Mouse (Mus musculus) v-Abl transformed pro-B cells (cell line): ENCODE measurements at regions not wholly inside any gene's neighbourhood (a gene's known extent, or its start where the extent isn't known, plus 50 kb on each side); places are given as distances from the start of the nearest gene placed in this dataset.

Experiments
- in situ Hi-C, 2 experiments: fragments of 400-800 bp; cut with MboI; formaldehyde crosslinking; loops; one replicate each; pipeline ENCODE4 v1.15.1; 2025; ENCODE audit not compliant: unreplicated experiment in 2 of 2

DNA sequence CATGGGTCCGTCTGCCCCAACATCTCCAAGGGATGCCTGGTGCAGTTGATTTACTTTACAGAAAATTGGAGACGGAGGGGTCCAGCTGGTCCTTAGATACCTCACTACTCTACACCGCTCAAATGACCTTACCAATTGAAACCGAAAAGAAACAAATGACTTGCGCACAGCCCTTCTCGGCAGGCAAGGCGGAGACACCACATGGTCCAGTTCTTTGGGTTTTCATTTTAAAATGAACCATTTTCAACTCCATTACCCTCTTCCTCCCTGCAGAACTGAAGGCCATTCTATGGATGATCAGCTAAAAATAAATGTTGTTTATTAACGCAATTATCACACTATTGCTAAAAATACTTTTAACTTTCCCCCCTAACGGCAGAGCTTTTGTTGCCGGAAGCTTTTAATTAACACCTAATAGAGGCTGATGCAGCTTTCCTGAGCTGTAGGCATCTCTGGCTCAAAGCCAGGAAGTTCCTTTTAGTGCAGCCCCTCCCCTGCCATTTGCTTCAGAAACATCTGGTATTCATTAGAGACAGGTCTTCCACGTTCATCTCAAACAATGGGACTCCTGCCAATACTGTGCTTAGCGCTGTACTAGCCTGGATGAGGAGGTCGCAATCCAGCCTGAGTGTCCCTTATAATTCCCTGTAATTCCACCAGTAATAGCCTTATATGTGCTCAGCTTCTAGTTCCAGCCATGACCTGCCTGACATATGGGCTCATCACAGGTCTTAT, 247.5 kb downstream of the Drd1 start:
- in situ Hi-C loops = no loop called here

DNA sequence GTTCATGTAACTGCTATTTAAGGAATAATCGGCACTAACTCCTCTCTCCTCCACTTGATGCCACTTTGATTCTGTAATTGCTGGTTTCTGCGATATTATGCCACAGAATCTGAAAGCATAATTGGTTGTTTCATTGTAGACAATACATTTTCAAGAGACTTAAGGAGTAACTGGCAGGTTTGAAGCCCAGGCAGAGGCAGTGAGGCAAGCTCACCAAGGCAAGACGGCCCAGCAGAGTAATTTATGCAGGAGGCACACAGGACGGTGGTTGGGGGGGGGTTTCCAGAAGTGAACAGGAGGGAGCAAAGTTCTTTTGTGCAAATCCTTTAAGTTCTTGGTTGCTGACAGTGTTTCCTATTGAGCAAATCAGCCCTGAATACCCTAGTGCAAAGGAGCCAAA, 249.6 kb downstream of the Drd1 start:
- in situ Hi-C loops = no loop called here

DNA sequence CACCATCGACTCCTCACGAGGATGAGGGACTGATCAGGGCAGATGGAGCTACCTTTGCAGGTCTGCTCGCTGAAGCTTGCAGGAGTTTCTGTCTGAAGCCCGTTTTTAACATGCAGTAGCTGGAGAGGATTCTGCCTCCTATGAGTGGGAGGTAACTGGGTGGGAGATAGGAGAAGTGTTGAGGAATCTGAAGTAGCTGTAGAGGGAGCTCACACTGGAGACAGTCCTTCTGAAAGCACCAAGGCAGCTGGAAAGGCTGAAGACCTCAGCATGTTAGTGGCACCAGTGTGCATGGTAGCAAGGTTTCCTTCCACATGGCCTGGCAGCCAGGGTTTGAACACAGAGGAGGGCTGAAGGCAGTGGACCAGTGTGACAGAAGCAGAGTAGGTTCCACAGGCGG, 254.5 kb downstream of the Drd1 start:
- in situ Hi-C loops = no loop called here

DNA sequence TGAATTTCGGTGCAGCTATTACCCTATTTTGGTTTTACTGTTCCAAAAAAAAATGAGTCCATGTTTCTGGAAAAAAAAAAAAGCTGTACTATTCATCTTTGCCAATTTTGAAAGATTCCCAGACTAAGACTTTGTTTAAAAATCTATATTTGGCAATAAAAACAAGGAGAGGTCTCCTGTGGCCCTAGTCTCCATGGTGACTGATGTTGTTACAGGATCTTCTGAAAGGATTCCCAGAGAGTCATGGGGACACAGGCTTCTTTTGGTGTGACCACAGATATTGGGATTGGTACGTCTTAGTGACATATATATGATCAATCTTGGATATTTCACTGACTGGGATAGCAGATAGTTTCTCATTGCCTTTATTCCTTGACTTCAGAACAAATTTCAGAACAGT, 266.7 kb downstream of the Drd1 start:
- in situ Hi-C loops = loop anchor here (10.0 to 25.0 kb wide), 5 partner anchors 266 to 1373 kb away; partner anchors contain the start of genes Cltb (in 1 of the 2), Drd1 (in 1 of the 2), Faf2 (in 1 of the 2) and Fgfr4 (in 1 of the 2)

DNA sequence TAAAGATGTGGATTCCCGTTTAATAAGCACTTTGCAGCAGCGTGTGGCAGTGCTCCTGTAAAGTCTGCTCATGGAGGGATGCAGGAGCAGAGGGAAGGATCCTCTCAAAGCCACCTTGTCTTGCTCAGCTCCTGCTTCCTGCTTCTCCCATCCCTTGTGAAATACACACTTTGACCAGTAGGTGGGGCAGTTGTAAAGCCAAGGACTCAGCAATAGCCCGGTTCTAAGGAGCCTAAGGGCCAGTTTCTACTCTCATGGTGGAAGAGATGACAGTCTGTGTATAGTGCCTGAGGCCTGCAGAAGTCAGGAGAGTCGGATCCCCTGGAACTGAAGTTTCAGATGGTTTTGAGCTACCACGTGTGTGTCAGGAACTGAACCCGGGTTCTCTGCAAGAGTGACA, 272.0 kb downstream of the Drd1 start:
- in situ Hi-C loops = loop anchor here (5.0 to 25.0 kb wide), 6 partner anchors 271 to 1379 kb away; partner anchors contain the start of genes Drd1 (in 2 of the 2), Cltb (in 1 of the 2), Faf2 (in 1 of the 2) and Fgfr4 (in 1 of the 2)

DNA sequence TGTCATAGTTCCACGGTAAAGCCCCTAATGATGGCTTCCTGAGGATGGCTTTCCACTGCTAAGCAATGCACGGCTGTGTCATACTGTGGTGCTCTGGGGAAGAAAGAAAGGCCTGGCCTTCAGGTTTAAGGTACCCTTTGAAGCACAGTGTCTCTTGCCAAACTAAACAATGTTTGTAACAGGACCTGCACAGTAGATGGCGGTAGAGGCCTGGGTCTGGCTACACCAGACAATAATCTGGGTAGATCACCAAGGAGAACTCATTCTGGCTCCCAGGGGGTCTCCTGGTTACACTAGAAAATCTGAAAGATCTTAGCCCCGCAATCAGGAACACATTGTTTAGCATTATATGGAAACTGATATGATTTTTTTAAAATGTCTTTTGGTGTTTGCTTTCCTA, 276.4 kb downstream of the Drd1 start:
- in situ Hi-C loops = loop anchor here in 1 of 2 experiments (25.0 kb wide), 4 partner anchors 708 to 1383 kb away; partner anchors contain the start of genes Cltb, Faf2, Fgfr4 and Gprin1

DNA sequence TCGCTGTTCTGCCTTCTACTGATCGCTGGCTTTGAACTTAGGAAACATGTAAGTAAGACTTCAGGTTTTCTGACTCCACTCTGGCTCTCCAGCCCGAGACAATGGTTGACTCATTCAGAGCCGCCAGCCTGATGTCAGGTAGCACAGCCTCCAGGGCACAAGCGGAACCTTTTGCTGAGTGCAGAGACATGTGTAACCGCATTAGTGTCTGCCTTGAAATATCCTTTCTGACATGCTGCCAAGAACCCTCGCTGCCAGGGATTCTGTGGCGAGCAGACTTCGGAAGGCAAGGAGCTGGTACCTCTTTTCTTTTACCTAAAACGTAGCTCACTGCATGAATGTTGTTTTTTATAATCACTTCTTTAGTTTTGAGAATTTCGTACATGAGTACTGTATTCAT, 279.1 kb downstream of the Drd1 start:
- in situ Hi-C loops = loop anchor here in 1 of 2 experiments (25.0 kb wide), 4 partner anchors 711 to 1386 kb away; partner anchors contain the start of genes Cltb, Faf2, Fgfr4 and Gprin1

DNA sequence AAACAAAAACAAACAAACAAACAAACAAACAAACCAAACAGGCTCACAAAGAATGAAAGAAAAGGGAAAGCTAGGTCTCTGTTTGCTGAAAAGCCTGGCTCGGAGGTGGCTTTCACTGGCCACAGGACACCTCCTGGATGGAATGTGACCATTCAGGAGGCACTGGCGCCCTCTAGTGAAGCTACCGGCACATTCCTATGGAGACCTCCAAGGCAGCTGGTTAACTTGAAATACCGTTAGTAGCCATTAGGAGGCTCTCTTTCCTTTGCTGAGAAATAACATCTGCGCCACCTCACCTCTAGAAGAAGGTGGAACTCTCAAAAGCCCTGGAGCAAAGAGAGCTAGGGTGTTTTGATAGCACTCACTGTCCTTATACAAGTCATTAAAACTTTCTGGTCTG, 279.8 kb downstream of the Drd1 start:
- in situ Hi-C loops = loop anchor here in 1 of 2 experiments (25.0 kb wide), 4 partner anchors 712 to 1387 kb away; partner anchors contain the start of genes Cltb, Faf2, Fgfr4 and Gprin1

DNA sequence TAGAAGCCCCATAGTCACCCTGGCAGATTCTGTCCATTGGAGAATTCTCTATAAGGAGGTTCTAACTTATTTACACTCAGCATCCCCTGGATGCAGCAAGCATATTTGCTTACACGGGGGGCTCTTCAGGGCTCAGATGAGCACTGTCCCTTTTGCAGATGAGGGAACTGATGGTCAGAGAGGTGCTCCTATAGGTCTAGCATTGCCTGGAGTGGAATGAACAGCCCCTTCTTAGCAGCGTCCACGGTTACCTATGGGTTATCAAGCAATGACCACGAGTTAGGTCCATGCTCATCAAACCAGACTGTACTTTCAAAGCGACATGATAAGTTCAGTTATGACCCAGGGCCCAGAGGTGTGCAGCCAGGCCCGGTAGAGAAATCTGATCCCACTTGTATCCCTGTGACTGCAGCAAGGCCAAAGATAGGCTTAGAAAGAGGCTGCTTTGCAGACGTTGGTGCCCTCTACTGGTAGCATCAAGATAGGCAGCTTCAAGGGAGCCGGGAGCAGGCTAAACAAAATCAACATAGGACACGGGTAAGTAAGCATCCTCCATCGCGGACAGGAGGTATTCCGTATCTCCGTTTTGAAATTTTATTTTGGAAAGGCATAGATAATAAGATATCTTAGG, 290.8 kb downstream of the Drd1 start:
- in situ Hi-C loops = loop anchor here in 1 of 2 experiments (25.0 kb wide), 2 partner anchors 652 to 1102 kb away; no protein-coding TSS in a partner anchor

DNA sequence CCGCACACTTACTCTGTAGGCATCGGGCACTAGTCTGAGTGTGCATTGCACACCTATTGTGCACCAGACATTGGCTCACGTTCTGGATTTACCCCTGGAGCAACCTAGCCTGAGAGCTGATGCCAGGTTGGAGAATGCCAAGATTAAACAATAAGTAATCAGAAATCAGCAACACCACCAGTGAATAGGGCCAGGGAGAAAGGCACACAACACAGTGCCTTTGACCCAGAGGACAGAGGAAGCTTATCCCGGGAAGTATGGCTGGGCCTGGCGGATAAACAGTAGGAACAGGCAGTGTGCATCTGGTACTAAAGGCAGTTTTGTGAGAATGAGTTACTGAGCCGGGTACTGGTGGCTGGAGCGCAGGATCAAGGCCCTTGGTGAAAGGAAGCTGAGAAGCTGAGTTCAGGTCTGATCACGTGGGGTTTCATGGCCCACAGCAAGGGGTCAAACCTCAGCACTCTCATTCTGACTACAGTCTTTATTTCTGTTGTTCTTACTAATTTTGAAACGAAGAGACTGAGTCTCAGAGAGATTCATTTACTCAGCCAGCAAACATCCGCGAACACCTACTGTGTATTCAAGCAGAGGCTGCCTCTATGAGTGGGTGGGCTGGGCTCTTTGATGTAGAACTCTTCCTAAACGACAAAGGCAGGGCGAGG, 284.8 kb upstream of the Msx2 start:
- in situ Hi-C loops = loop anchor here in 1 of 2 experiments (25.0 kb wide), 2 partner anchors 645 to 1095 kb away; no protein-coding TSS in a partner anchor

DNA sequence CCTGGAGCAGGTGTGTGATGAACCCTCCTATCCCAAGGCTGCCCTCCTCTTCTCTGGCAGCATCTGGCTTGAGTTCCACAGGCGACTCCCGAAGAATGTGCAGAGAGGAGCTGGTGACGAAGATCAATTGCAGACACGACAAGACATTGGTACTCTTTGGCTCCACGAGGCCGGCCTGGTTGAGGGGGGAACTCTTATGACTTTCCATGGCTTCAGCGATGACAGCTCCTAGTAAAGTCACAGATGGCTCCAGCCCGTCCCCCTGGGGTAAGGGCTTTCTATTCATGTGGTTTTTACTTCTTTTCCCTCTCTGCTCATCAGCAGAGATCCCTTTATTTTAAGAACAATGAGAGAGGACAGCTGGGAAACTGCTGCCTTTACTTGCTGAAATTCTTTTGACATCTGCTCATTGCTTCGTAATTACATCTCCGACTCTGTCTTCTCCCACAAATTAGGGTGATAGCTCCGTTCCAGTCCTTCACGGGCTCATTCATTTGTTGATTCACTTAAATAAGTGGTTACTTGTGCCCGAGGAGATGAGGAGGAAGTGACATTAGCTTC, 284.2 kb upstream of the Msx2 start:
- in situ Hi-C loops = loop anchor here in 1 of 2 experiments (25.0 kb wide), 2 partner anchors 645 to 1095 kb away; no protein-coding TSS in a partner anchor

DNA sequence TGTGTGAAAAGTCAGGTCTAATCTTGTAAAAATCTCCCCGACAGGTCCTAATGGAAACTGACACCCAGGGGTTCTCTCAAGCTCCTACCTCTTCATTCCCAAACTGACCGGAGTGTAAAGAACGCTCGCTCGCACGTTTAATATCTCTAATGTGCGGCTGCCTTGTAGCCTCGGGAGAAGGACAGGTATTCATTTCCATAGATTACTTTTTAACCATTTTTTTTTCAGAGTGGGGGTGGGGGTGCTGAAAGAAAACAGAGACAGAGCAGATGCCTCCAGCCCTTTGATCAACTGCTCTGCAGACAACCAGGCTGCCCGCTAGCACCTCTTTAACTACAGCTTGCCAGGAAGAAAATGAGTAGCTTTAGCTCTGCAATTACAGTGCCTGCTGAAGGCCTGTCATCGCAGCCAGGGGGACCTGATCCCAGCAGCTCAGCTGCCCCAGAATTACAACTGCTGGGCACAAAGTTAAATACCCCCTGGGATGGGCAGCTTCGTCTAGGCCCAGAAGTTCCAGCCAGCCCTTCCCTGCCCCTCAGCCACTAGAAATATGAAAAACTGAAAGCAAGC, 282.3 kb upstream of the Msx2 start:
- in situ Hi-C loops = loop anchor here in 1 of 2 experiments (25.0 kb wide), 2 partner anchors 643 to 1093 kb away; no protein-coding TSS in a partner anchor

DNA sequence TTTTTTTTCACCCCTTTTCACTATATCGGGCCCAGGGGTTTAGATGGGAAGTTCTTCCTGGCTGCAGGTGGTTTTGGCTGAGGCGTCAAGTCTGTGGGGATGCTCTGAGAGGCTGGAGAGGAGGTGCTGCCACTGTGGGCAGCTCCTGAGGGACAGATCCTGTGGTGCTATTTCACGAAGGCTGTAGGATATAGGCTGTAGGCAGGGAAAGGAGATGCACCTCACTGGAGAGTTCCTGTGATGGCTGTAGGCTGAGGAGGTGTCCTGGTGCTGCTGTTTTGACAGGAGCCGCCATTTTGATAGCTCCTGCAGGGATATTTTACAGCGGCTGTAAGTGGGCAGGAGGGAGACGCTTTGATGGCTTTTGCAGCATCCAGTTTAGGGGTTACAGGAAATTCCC, 280.2 kb upstream of the Msx2 start:
- in situ Hi-C loops = loop anchor here in 1 of 2 experiments (25.0 kb wide), 2 partner anchors 641 to 1091 kb away; no protein-coding TSS in a partner anchor

DNA sequence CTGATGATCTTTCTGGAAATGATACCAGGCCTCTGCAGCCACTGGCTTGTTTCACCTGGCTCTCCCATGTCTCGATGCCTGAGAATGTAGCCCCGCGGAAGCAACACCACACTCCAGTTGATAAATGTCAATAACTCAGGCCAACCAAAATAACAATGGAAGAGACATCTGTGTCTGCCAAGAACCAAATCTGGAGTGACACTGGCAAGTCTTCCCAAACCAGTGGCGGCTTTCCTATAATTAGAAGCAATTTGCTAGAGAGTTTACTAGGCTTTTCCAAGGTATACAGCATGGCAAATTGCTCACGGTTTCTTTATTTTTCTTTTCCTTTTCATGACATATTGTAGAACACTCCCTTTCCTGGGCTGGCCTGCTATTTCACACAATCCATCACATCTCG, 268.1 kb upstream of the Msx2 start:
- in situ Hi-C loops = no loop called here

DNA sequence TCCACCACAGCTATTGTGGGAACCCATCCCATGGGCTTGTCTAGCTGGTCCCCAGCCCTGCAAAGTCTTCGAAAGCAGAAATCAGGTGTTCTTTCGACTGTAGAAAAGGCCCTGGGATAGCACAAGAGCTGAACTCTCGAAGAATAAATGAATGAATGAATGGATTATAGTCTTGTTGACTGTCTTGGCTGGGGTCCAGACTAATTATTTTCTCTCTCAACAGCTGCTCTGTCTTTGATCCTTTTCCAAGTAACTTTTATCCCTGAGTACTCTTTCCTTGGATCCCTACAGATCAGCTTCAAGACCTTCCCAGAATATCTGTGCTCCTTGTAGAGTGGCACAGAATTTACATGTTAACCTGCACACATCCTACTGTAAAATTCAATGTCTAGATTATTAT, 266.3 kb upstream of the Msx2 start:
- in situ Hi-C loops = no loop called here

DNA sequence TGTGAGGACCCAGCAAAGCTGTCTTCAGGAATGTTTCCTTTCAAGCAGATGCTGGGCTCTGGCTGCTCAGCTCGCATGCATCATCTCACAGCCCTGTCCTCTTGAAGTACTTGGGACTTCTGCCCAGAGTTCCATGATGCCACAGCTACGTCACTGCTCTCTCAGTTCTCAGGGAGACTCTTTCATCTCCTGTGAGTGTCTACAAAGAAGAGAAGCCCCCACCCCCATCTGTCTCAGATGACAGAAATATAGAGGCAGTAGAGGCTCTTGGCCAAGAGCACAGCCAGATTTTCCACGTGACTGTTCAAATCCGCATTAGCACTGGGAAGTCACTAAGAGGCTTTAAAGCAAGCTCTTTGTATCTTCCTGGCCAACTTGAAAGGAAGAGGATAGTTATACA, 262.1 kb upstream of the Msx2 start:
- in situ Hi-C loops = no loop called here

DNA sequence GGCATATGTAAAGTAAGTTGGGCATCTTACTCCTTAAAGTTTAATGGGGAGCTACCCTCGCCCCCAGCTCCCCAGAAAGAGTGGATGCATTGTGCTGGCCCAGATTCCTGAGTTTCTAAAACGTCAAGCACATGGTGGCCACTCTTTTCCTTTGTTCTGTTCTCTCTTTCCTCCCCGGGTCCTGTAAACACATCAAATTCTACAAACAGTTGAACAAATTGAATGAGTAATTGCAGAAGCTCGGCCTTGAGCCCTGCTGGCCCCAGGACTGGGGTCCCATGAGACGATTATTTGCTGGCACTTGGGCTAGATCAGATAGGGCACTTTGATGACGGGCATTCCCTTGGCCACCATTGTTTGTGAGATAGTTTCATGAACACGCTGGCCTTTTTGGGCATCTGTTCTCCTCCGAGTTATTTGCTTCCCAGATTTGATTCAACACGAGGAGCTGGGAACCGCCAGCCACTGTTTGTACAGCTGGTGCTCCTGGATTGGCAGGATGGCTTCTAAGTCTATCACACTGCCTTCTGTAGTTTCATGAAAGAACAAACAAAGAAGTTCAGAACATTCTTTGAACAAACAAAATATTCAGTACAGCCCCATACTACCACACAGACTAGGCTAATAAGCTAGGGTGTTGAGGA, 257.5 kb upstream of the Msx2 start:
- in situ Hi-C loops = no loop called here

DNA sequence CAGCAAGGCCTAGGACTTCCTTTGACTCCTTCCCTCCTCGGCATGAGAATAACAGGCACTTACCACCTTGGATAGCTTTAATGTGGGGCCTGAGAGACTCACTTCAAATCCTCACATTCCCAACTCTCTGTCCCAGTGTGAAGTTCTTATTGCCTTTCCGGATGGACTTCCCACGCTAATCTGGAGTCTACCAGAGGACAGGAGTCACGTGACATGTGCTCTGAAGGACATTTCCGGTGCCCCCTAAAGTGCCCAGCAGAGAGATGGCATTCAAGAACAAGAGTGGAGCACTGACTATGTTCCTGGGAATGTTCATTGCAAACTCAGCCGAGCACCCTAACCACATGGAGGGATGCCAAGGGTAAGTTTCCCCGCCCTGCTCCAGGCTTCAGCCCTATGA, 257.0 kb upstream of the Msx2 start:
- in situ Hi-C loops = no loop called here

DNA sequence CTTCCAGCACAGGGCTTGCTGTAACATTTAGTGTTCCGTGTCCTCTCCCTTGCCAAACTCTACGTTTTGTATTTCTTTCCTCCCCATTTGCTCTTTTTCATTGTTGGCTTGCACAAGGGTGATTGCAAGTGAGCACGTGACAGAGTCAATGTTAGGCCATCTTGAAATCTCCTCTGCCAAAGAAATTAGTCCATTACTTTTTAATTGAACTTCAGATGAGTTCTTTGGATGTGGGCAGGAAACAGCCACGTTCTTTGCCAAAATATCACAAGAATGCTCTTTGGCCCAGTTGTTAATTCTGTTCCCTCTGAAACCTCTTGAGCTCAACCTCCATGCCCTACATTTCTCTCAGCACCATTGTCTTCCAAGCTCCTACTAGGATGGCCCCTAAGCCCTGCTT, 253.2 kb upstream of the Msx2 start:
- in situ Hi-C loops = no loop called here

DNA sequence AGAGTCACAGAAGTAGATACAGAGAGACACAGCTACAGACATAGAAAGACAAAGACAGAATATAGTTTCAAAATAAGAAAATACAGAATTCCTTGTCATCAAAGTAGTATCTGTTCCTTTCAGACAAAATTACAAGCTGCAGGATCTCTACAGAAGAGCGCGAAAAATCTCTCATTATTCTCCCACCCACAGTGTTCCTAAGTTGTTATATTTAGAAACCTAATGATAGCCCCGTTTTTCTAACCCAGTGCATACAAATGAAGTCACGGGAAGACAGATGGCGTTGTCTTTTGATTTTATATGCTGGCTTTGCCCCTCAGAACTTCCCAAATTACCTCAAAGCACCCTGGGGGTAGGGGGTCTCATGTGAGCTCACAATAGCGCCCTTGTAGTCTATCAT, 250.0 kb upstream of the Msx2 start:
- in situ Hi-C loops = no loop called here
